Mouse (Mus musculus) CH12.LX (cell line): ENCODE results near the gene Pck2. TPM values are rescaled to one million over a fixed set of nuclear protein-coding genes. Genes with fewer than 3 reads are reported as not detected.

Experiments
- DNase-seq: peaks from one replicate; pipeline ENCODE4 v3.0.0-alpha.2; 2013; ENCODE audit errors: extremely low read depth
- H3K27ac ChIP-seq: 2 replicates; pipeline ENCODE4 v1.5.1; 2012; ENCODE audit warnings: low read depth, mild to moderate bottlenecking, control low read depth, moderate library complexity; ENCODE audit not compliant: insufficient read depth
- H3K27me3 ChIP-seq: replicated peaks from 2 replicates; pipeline ENCODE3; 2012; ENCODE audit warnings: inconsistent platforms
- H3K36me3 ChIP-seq, 2 experiments: replicated peaks in 1 of 2; 2 replicates each; pipeline versions ENCODE3 to v1.6.1; 2012; ENCODE audit warnings: inconsistent platforms in 1 of 2, low read length in 1 of 2, mild to moderate bottlenecking in 1 of 2, mixed read lengths in 1 of 2, moderate library complexity in 1 of 2; ENCODE audit not compliant: control insufficient read depth in 1 of 2, insufficient read depth in 1 of 2
- H3K4me1 ChIP-seq, 2 experiments: 2 replicates each; pipeline ENCODE4 v1.6.1; 2012; ENCODE audit warnings: inconsistent platforms in 1 of 2, moderate library complexity in 1 of 2; ENCODE audit not compliant: insufficient read depth in 2 of 2, control insufficient read depth in 1 of 2
- H3K4me2 ChIP-seq: 2 replicates; pipeline ENCODE4 v1.6.1; 2012; ENCODE audit warnings: low read depth, mild to moderate bottlenecking, control low read depth; ENCODE audit not compliant: poor library complexity, insufficient read depth, severe bottlenecking
- H3K4me3 ChIP-seq, 3 experiments: fragments of 150-350 bp in 1 of 3; sonication (generic) in 1 of 3; replicated peaks in 1 of 3; 2 replicates each; pipeline versions ENCODE3 to v1.5.1; 2011 to 2012; ENCODE audit warnings: low read depth in 2 of 3, low read length in 2 of 3, mild to moderate bottlenecking in 2 of 3, moderate library complexity in 2 of 3, control low read depth in 1 of 3, improper control_type of control experiment in 1 of 3, inconsistent platforms in 1 of 3, mixed read lengths in 1 of 3; ENCODE audit not compliant: poor library complexity in 1 of 3
- H3K79me2 ChIP-seq: replicated peaks from 2 replicates; pipeline ENCODE4 v1.6.1; 2012; ENCODE audit warnings: mild to moderate bottlenecking, moderate library complexity; ENCODE audit not compliant: control insufficient read depth, poor library complexity, insufficient read depth, severe bottlenecking; ENCODE audit errors: extremely low read depth
- H3K9ac ChIP-seq: 2 replicates; pipeline ENCODE4 v1.6.1; 2012; ENCODE audit warnings: low read depth, mild to moderate bottlenecking, control low read depth, moderate library complexity; ENCODE audit not compliant: insufficient read depth
- H3K9me3 ChIP-seq: replicated peaks from 2 replicates; pipeline ENCODE3; 2012; ENCODE audit warnings: low read length, inconsistent platforms, mixed read lengths
- BHLHE40 ChIP-seq: IDR thresholded peaks from 2 replicates; pipeline ENCODE4 v1.6.1; 2011; ENCODE audit warnings: mild to moderate bottlenecking, low read depth, low read length, improper control_type of control experiment
- CHD2 ChIP-seq: IDR thresholded peaks from 2 replicates; pipeline ENCODE4 v1.6.1; 2011; ENCODE audit warnings: low read length, improper control_type of control experiment
- ELF1 ChIP-seq: IDR thresholded peaks from 2 replicates; pipeline ENCODE4 v1.6.1; 2014; ENCODE audit warnings: low read depth, mild to moderate bottlenecking, inconsistent platforms, low read length, improper control_type of control experiment
- EP300 ChIP-seq: IDR thresholded peaks from 2 replicates; pipeline ENCODE4 v1.6.1; 2011; ENCODE audit warnings: low read length, improper control_type of control experiment
- ETS1 ChIP-seq: conservative IDR thresholded peaks from 2 replicates; pipeline ENCODE4 v1.6.1; 2012; ENCODE audit warnings: low read depth, mild to moderate bottlenecking, inconsistent platforms, low read length, improper control_type of control experiment, moderate library complexity
- HCFC1 ChIP-seq: IDR thresholded peaks from 2 replicates; pipeline ENCODE4 v1.6.1; 2012; ENCODE audit warnings: low read depth, mild to moderate bottlenecking, inconsistent platforms, low read length, improper control_type of control experiment
- IRF4 ChIP-seq: IDR thresholded peaks from 2 replicates; pipeline ENCODE4 v1.6.1; 2014; ENCODE audit warnings: low read depth, mild to moderate bottlenecking, inconsistent platforms, low read length, improper control_type of control experiment
- KAT2A ChIP-seq: IDR thresholded peaks from 2 replicates; pipeline ENCODE4 v1.6.1; 2012; ENCODE audit warnings: low read length, improper control_type of control experiment, inconsistent platforms; ENCODE audit not compliant: insufficient replicate concordance
- MAFK ChIP-seq: IDR thresholded peaks from 2 replicates; pipeline ENCODE4 v1.6.1; 2011; ENCODE audit warnings: low read length, improper control_type of control experiment; ENCODE audit not compliant: insufficient replicate concordance
- MAX ChIP-seq: IDR thresholded peaks from 2 replicates; pipeline ENCODE4 v1.6.1; 2011; ENCODE audit warnings: low read length, improper control_type of control experiment
- MAZ ChIP-seq: IDR thresholded peaks from 2 replicates; pipeline ENCODE4 v1.6.1; 2012; ENCODE audit warnings: low read depth, mild to moderate bottlenecking, inconsistent platforms, low read length, improper control_type of control experiment, moderate library complexity
- MXI1 ChIP-seq: IDR thresholded peaks from 2 replicates; pipeline ENCODE4 v1.6.1; 2011; ENCODE audit warnings: mild to moderate bottlenecking, low read depth, low read length, improper control_type of control experiment
- MYC ChIP-seq: IDR thresholded peaks from 2 replicates; pipeline ENCODE4 v1.6.1; 2011; ENCODE audit warnings: low read depth, mild to moderate bottlenecking, improper control_type of control experiment, low read length
- NRF1 ChIP-seq: IDR thresholded peaks from 2 replicates; pipeline ENCODE4 v1.6.1; 2014; ENCODE audit warnings: low read depth, mild to moderate bottlenecking, inconsistent platforms, low read length, improper control_type of control experiment, moderate library complexity
- PAX5 ChIP-seq: IDR thresholded peaks from 2 replicates; pipeline ENCODE4 v1.6.1; 2012; ENCODE audit warnings: low read length, inconsistent platforms, mixed read lengths
- POLR2AphosphoS2 ChIP-seq: IDR thresholded peaks from 2 replicates; pipeline ENCODE4 v1.6.1; 2011; ENCODE audit warnings: low read depth, low read length, improper control_type of control experiment
- SIN3A ChIP-seq: IDR thresholded peaks from 2 replicates; pipeline ENCODE4 v1.6.1; 2012; ENCODE audit warnings: low read length, improper control_type of control experiment, inconsistent platforms
- UBTF ChIP-seq: IDR thresholded peaks from 2 replicates; pipeline ENCODE4 v1.6.1; 2012; ENCODE audit warnings: low read depth, mild to moderate bottlenecking, inconsistent platforms, low read length, improper control_type of control experiment, moderate library complexity
- USF2 ChIP-seq: conservative IDR thresholded peaks from 2 replicates; pipeline ENCODE4 v1.6.1; 2011; ENCODE audit warnings: low read depth, low read length, improper control_type of control experiment
- ZC3H11A ChIP-seq: IDR thresholded peaks from 2 replicates; pipeline ENCODE4 v1.6.1; 2012; ENCODE audit warnings: low read depth, mild to moderate bottlenecking, inconsistent platforms, low read length, improper control_type of control experiment
- ZKSCAN1 ChIP-seq: IDR thresholded peaks from 2 replicates; pipeline ENCODE4 v1.6.1; 2012; ENCODE audit warnings: low read depth, inconsistent platforms, low read length, improper control_type of control experiment, borderline replicate concordance
- ZMIZ1 ChIP-seq: IDR thresholded peaks from 2 replicates; pipeline ENCODE4 v1.6.1; 2012; ENCODE audit warnings: low read depth, mild to moderate bottlenecking, inconsistent platforms, low read length, improper control_type of control experiment
- dilution Hi-C: fragments of 300-500 bp; cut with MboI; formaldehyde crosslinking; loops from 2 replicates; pipeline ENCODE4 v1.14.3; 2020; ENCODE audit warnings: low sequenced_read_pairs; ENCODE audit not compliant: extremely low pct_unique_long_range_greater_than_20kb, extremely low pct_ligation_motif_present
- in situ Hi-C: fragments of 300-500 bp; cut with MboI; formaldehyde crosslinking; loops from 3 replicates; pipeline ENCODE4 v1.14.3; 2019; ENCODE audit warnings: low sequenced_read_pairs, low pct_ligation_motif_present, low pct_unique_long_range_greater_than_20kb, mixed read lengths
- polyA plus RNA-seq: library from polyadenylated mRNA; unstranded; fragments of >175 nt; gene quantifications from 2 replicates; pipeline ENCODE4 v1.2.1, GENCODE M21; 2012; ENCODE audit warnings: low read depth; ENCODE audit not compliant: insufficient read length
- total RNA-seq, 2 experiments: library from RNA; depleted of rRNA; stranded (reverse); fragments of 300-350 nt in 1 of 2; fragments of >200 nt in 1 of 2; gene quantifications; 2 replicates each; pipeline ENCODE4 v1.2.3; 2012 to 2014

The Pck2 gene
- total and polyA plus RNA-seq, 3 experiments = 120 to 286 (median 144) TPM

DNA sequence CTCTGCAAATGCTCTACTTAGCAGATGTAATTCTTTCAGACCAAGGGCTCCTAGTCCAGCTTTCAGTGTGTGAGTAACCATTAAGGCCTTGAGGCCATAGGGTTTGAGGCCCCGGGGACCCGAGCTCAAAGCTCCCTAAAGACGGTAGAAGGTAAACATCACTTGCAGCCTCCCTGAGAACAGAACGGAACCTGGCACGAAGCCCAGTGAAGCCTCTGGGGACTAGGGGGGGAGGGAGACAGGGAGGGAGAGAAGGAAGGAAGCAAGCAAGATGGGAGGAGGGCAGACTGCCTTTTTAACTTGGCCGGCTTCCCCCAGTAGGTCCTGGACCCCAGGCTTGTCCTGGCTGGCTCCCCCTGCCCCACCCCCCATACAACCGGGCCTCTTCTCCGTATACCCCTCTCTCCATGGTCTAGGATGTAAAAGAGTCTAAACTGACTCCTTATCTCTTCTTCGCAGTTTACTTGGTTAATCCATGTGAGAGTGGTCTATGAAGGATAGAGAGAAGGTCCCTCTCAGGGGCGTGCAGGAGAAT is 788 bp downstream of the Pck2 start:
- Histone ChIP-seq H3K27me3 (no peaks in the 10 kb centered on the region), H3K9me3 (no peaks in the 10 kb centered on the region), H3K4me3 (peak overlapping the region; percentile 83 to 93 (median 87)), H3K4me1 (peaks cover 15 to 50% of the 10 kb centered on the region in 2 experiments), H3K36me3 (peaks cover 40 to 46% of the 10 kb centered on the region in 2 experiments), H3K79me2 (peaks cover 22% of the 10 kb centered on the region), H3K27ac (peak overlapping the region; percentile 77), H3K9ac (peak overlapping the region; percentile 97), H3K4me2 (peak overlapping the region; percentile 92; the same call in 1 of the 2 replicates)
- in situ Hi-C loops (no loop called here), dilution Hi-C loops (no loop called here)
- peak; percentile 81 for DNase-seq
- peak; percentile 33; the same call in 1 of the 2 replicates for TF ChIP-seq IRF4
- TF ChIP-seq ZMIZ1 = no peak
- no peak for TF ChIP-seq ELF1
- TF ChIP-seq MYC = no peak
- peak; percentile 73; the same call in 1 of the 2 replicates for TF ChIP-seq MAZ
- peak; percentile 90; the same call in 1 of the 2 replicates for TF ChIP-seq SIN3A
- no peak for TF ChIP-seq HCFC1
- no peak for TF ChIP-seq KAT2A
- no peak for TF ChIP-seq USF2
- TF ChIP-seq UBTF = 0 out of 2 replicates have a peak, but pooled peaks have one; percentile 29
- no peak for TF ChIP-seq EP300
- peak; percentile 54; the same call in 1 of the 2 replicates for TF ChIP-seq CHD2
- TF ChIP-seq BHLHE40 = peak; percentile 39; the same call in 1 of the 2 replicates

DNA sequence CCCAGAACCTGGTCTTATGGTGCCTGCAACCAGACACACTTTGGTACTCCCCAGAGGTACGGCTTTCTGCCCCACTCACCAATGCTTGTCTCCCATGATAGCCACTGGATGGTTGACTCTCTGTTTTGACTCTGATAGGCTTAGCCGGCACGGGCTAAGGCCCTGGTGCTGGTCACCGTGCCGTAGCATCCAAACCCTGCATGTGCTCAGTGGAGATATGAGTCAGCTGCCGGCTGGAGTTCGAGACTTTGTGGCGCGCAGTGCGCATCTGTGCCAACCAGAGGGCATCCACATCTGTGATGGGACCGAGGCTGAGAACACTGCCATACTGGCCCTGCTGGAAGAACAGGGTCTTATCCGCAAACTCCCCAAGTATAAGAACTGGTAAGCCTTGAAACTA is 2.2 kb downstream of the Pck2 start:
- TF ChIP-seq MAFK (no peak), UBTF (no peak), BHLHE40 (peak; percentile 94), POLR2AphosphoS2 (peak; percentile 42; the same call in 1 of the 2 replicates), ZC3H11A (no peak), MYC (peak; percentile 57; the same call in 1 of the 2 replicates), MAX (peak; percentile 62; the same call in 1 of the 2 replicates), PAX5 (no peak), ZKSCAN1 (no peak), ETS1 (peak; percentile 56; the same call in 1 of the 2 replicates), NRF1 (0 out of 2 replicates have a peak, but pooled peaks have one; percentile 33), MXI1 (peak; percentile 76), IRF4 (peak; percentile 76)
- DNase-seq = peak; percentile 63
- in situ Hi-C loops (no loop called here), dilution Hi-C loops (no loop called here)
- H3K27me3 ChIP-seq = no peaks in the 10 kb centered on the region
- H3K27ac ChIP-seq = peak overlapping the region; percentile 38; the same call in 1 of the 2 replicates
- peak overlapping the region; percentile 97 for H3K9ac ChIP-seq
- H3K79me2 ChIP-seq = peaks cover 22% of the 10 kb centered on the region
- peak overlapping the region; percentile 83 to 93 (median 87) for H3K4me3 ChIP-seq
- no peaks in the 10 kb centered on the region for H3K9me3 ChIP-seq
- peaks cover 13 to 54% of the 10 kb centered on the region in 2 experiments for H3K4me1 ChIP-seq
- H3K4me2 ChIP-seq = peak overlapping the region; percentile 92
- H3K36me3 ChIP-seq = peaks cover 52 to 60% of the 10 kb centered on the region in 2 experiments
